Mouse (Mus musculus) gonadal fat pad, adult 2 months (tissue): ENCODE results near the gene Rnf34. TPM values are rescaled to one million over a fixed set of nuclear protein-coding genes. Genes with fewer than 3 reads are reported as not detected.

ENCODE experiments used
- DNase-seq: peaks from one replicate; pipeline ENCODE4 v3.0.0-alpha.2; 2012; ENCODE audit warnings: low read depth
- polyA plus RNA-seq: library from polyadenylated mRNA; depleted of rRNA; stranded (reverse); fragments of >200 nt; gene quantifications from 2 replicates; pipeline ENCODE4 v1.2.3, GENCODE M21; 2012; rRNA removed

The Rnf34 gene
- polyA plus RNA-seq, 1 experiment = 17.5 TPM

- DNase-seq = no peak
Measured at GRCm38 (mm10) chr5:122899777-122900557, 50.1 kb downstream of the Rnf34 start.

- DNase-seq = no peak
Measured at GRCm38 (mm10) chr5:122900558-122901171, 50.8 kb downstream of the Rnf34 start.

- no peak for DNase-seq
Measured at GRCm38 (mm10) chr5:122901179-122901578, 51.3 kb downstream of the Rnf34 start.

GRCm38 (mm10) chr5:122901666-122902065 lies 51.8 kb downstream of the Rnf34 start:
- no peak for DNase-seq

GRCm38 (mm10) chr5:122902228-122902627 lies 52.4 kb downstream of the Rnf34 start:
- DNase-seq = no peak

GRCm38 (mm10) chr5:122903165-122903564 lies 53.3 kb downstream of the Rnf34 start:
- no peak for DNase-seq

- no peak for DNase-seq
Measured at GRCm38 (mm10) chr5:122907182-122907581, 57.3 kb downstream of the Rnf34 start.

DNA sequence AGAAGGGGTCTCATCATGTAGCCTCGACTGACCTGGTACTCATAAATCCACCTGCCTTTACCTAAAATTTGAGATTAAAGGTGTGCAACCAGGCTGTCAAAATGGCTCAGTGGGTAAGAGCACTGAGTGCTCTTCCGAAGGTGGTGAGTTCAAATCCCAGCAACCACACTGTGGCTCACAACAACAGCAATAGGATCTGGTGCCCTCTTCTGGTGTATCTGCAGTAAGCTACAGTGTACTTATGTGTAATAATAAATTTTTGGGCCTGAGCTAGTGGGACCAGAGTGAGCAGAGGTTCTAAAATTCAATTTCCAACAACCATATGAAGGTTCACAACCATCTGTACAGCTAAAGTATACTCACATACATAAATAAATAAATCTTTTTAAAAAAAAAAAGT lies 58.2 kb downstream of the Rnf34 start:
- no peak for DNase-seq

- DNase-seq = no peak
Measured at GRCm38 (mm10) chr5:122909481-122909880, 59.6 kb downstream of the Rnf34 start.

DNA sequence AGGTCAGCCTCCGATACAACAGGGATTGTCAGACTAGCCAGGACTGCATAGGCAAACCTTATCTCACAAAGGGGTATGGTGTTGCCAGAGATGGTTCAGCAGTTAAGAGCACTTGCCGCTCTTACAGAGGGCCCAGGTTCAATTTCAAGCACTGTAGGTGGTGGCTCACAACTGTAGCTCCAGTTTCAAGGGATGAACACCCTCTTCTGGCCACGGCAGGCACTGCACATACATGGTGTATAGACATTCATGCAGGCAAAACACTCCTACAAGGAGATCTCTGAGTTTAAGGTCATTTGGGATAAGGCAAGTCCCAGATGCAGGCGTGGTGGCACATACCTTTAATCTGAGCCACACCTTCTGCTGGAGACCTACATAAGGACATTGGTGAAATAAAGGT lies 63.0 kb downstream of the Rnf34 start:
- DNase-seq = no peak

- no peak for DNase-seq
Measured at GRCm38 (mm10) chr5:122916147-122916546, 66.3 kb downstream of the Rnf34 start.

DNA sequence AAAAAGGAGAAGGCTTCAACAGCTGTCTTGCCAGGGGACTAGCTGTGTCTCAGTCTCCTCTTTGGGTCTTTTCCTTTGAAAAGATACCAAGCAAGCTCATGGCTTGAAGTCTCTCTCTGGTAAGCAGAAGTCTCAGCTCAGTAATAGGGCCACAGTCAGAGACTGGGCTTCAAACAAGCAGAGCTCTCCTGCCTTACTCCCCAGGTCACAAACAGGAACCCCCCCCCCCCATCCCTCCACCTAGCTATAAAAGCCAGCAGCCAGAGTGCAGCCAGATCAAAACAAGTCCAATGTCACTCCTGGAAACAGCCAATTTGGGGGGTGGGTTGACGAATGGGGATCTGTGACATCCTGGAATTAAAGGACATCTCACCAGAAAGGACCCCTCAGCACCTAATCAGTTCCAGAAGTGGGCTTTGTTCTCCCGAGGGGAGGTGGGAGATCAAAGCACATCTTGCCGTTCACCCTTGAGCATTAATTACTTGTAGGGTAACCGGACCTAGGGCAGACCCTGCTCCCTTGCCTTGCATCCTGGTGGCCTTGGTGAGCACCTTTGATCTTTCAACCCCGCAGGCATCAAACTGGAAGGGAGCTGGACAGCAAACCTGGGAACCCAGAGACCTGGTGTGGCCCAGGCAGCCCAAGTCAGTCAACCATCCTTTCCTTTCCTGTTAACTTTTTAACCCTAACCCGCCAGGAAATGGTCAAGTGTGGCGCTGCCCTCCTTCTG lies 68.3 kb downstream of the Rnf34 start:
- DNase-seq = no peak

- no peak for DNase-seq
Measured at GRCm38 (mm10) chr5:122920557-122920956, 70.7 kb downstream of the Rnf34 start.

Other genes with a start within 250 kb of the Rnf34 start
- gene Ift81, start 235.5 kb upstream of the Rnf34 start, polyA plus RNA-seq = 3.8 and 5.1 TPM in 2 replicates
- 16.7 and 22.6 TPM in 2 replicates for gene P2rx7, start 206.1 kb upstream of the Rnf34 start, polyA plus RNA-seq
- gene P2rx4, start 142.5 kb upstream of the Rnf34 start, polyA plus RNA-seq = 50.0 and 55.6 TPM in 2 replicates
- 15.7 and 18.5 TPM in 2 replicates for gene Camkk2, start 70.6 kb upstream of the Rnf34 start, polyA plus RNA-seq
- 272 and 342 TPM in 2 replicates for gene Anapc5, start 28.7 kb upstream of the Rnf34 start, polyA plus RNA-seq
- 18.0 and 21.7 TPM in 2 replicates for gene Kdm2b, start 139.8 kb downstream of the Rnf34 start, polyA plus RNA-seq
- 43.4 and 44.0 TPM in 2 replicates for gene Orai1, start 165.0 kb downstream of the Rnf34 start, polyA plus RNA-seq
- gene Morn3, start 197.0 kb downstream of the Rnf34 start, polyA plus RNA-seq = 1.4 and 4.0 TPM in 2 replicates
- gene Tmem120b, start 218.4 kb downstream of the Rnf34 start, polyA plus RNA-seq = 38.5 and 66.6 TPM in 2 replicates